Mouse (Mus musculus): ENCODE measurements around the gene Dgki. TPM values are rescaled to one million over a fixed set of nuclear protein-coding genes. Genes with fewer than 3 reads are reported as not detected.

Dgki gene
- polyA plus RNA-seq, 1 experiment from 2014 or later, result 0.60 TPM

DNA sequence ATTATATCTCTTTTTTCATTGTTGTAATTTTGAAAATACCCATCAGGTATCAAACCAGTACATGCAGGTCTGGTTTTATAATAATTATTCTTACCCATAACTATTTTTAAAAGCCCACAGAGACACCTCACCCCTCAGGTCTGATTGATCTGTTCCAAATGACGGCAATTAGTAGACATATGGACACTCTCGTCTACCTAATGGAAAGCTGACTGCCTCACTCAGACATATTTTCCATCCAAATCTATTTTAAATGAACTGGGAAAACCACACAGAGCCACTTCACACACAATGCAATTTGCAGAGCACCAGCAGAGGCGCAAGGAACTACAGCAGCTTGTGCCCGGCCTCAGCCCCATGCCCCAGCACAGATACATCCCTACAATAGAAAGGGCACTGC lies 104.2 kb downstream of the Dgki start:
- WGBS, result 77% methylated on average over 4 of the region's 4 CpGs

DNA sequence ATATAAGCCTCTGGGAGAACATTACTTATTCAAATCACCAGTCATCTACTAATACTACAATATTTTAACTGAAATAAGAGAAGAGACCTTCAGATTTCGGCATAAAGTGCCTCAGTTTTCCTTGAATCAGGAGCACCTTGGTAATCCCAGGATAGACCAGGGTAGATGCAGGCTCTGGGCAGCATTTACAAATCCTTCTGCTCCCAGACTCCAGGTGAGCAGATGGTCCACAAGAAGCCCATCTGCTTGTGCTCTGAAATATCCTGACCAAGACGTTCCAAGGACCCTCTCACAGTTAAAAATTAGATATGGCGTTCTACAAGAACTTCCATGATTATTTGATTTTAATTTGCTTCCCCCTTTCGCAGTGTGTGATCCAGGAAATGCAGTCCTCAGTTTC lies 118.0 kb downstream of the Dgki start:
- Histone ChIP-seq H3K4me2 (no peak overlapping the region), H3K4me1 (no peaks in the 10 kb centered on the region), H3K9me3 (no peaks in the 10 kb centered on the region), H3K36me3 (no peaks in the 10 kb centered on the region), H3K9ac (no peak overlapping the region), H3K27ac (no peak overlapping the region), H3K4me3 (no peak overlapping the region), H3K27me3 (no peaks in the 10 kb centered on the region)
- 89% methylated on average over 4 of the region's 4 CpGs for WGBS
- ATAC-seq (ENCODE audit: borderline replicate concordance, extremely low read depth, low FRiP score, low TSS enrichment), result no peak

More for the DNA sequence above, 104.2 kb downstream of the Dgki start:
- Histone ChIP-seq H3K27me3 (no peaks in the 10 kb centered on the region), H3K4me1 (no peaks in the 10 kb centered on the region), H3K4me2 (no peak overlapping the region), H3K27ac (no peak overlapping the region), H3K9me3 (no peaks in the 10 kb centered on the region), H3K4me3 (no peak overlapping the region), H3K9ac (no peak overlapping the region), H3K36me3 (no peaks in the 10 kb centered on the region)
- ATAC-seq (ENCODE audit: borderline replicate concordance, extremely low read depth, low FRiP score, low TSS enrichment), result no peak

DNA sequence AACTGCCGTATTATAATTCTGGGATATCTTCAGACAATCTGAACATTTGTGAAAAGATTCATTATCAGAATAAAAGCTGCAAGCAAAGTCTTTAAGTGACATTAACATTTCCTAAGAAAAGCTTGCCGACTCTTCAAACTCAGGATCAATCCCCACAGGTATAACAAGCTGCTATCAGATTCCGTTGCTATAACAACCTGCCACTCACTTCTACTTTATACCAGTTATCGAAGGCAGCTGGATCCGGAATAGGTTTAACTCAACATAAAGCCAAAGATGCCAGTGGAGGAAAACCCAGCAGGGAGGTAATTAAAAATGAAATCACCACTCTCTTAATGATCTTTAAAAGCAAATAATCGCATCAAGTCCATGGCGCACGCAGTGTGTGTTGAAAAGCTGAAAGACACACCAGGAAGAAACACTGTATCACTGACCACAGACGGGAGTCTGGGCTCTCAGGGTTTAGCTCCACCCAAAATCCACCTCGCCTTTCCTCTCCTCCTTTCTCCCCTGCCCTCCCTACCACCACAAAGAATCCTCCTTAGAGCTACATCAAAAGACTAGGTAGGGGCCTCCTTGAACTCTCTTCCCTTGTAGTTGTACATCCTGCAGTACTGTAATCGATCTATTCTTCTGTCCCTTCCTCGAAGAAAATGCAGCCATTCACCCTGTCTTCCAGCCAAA lies 128.7 kb downstream of the Dgki start:
- H3K9ac ChIP-seq, result no peak overlapping the region
- no peak overlapping the region for H3K27ac ChIP-seq
- H3K27me3 ChIP-seq, result no peaks in the 10 kb centered on the region
- no peak overlapping the region for H3K4me2 ChIP-seq
- H3K36me3 ChIP-seq, result no peaks in the 10 kb centered on the region
- H3K4me3 ChIP-seq, result no peak overlapping the region
- 70% methylated on average over 12 of the region's 12 CpGs for WGBS
- H3K9me3 ChIP-seq, result no peaks in the 10 kb centered on the region
- H3K4me1 ChIP-seq, result no peaks in the 10 kb centered on the region
- ATAC-seq (ENCODE audit: borderline replicate concordance, extremely low read depth, low FRiP score, low TSS enrichment), result no peak

DNA sequence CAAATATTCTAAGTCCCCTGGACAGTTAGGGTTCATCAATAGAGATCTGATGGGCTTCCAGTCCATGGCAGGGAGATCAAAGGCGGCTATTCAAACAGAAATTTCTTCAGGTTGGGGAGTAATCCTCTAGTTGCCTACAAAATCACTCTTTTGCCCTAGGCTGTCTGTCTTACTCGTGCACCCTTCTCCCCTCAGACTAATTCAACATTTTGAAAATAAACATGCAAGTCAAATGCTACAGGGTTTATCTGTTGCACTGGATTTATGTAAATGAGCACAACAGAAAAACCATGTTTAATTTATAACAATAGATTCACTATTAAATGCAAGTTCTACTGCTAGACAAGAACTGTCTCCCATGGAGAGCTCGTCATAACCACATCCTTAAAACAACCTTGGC lies 141.1 kb downstream of the Dgki start:
- Histone ChIP-seq H3K36me3 (no peaks in the 10 kb centered on the region), H3K27ac (no peak overlapping the region), H3K9me3 (no peaks in the 10 kb centered on the region), H3K4me3 (no peak overlapping the region), H3K4me2 (no peak overlapping the region), H3K9ac (no peak overlapping the region), H3K27me3 (no peaks in the 10 kb centered on the region), H3K4me1 (no peaks in the 10 kb centered on the region)
- ATAC-seq (ENCODE audit: borderline replicate concordance, extremely low read depth, low FRiP score, low TSS enrichment), result no peak
- 52% methylated on average over 3 of the region's 3 CpGs for WGBS

DNA sequence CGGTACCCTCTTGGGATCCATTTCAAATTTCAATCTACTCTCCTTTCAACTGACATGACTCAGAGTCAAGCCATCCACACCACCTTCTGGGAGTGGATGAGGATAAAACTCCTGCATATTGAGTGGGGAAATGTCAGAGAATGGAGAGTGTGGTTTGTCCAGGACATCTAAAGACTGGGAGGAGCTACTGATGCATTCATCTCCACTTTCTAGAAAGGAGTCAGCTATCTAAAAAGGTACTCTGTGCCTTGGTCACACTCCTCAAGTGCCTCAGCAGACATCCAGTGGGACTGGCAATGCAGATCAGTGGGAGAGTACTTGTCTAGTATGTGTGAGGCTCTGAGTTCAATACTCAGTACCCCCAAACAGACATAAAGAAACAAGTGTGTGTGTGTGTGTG lies 145.9 kb downstream of the Dgki start:
- no peaks in the 10 kb centered on the region for H3K4me1 ChIP-seq
- no peaks in the 10 kb centered on the region for H3K27me3 ChIP-seq
- no peaks in the 10 kb centered on the region for H3K9me3 ChIP-seq
- no peaks in the 10 kb centered on the region for H3K36me3 ChIP-seq
- no peak overlapping the region for H3K4me2 ChIP-seq
- no peak overlapping the region for H3K9ac ChIP-seq
- H3K4me3 ChIP-seq, result no peak overlapping the region
- WGBS, result 82% methylated on average over 1 of the region's 1 CpGs
- no peak overlapping the region for H3K27ac ChIP-seq
- no peak for ATAC-seq (ENCODE audit: borderline replicate concordance, extremely low read depth, low FRiP score, low TSS enrichment)

DNA sequence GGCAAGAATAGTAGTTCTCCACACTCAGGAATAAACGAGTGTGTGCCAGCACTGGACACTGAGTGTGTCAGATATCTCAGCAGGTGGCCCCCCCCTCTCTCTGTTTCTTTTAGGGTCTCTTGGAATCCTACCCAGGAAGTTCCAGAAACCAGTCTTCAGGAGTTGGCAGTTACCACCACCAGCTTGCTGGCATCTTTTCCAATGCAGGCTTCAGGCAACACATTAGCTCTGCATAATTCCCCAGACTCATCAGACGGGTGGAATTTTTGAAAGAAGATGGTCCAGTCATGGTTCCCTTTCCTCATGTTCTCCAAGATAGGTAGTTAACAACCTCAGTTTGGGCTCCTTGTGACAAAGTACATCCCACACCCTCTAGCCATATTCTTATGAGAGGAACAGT lies 149.5 kb downstream of the Dgki start:
- no peak for ATAC-seq (ENCODE audit: borderline replicate concordance, extremely low read depth, low FRiP score, low TSS enrichment)
- Histone ChIP-seq H3K36me3 (no peaks in the 10 kb centered on the region), H3K4me3 (no peak overlapping the region), H3K27me3 (no peaks in the 10 kb centered on the region), H3K9ac (no peak overlapping the region), H3K27ac (no peak overlapping the region), H3K4me2 (no peak overlapping the region), H3K4me1 (no peaks in the 10 kb centered on the region), H3K9me3 (no peaks in the 10 kb centered on the region)
- WGBS, result 70% methylated on average over 2 of the region's 2 CpGs

DNA sequence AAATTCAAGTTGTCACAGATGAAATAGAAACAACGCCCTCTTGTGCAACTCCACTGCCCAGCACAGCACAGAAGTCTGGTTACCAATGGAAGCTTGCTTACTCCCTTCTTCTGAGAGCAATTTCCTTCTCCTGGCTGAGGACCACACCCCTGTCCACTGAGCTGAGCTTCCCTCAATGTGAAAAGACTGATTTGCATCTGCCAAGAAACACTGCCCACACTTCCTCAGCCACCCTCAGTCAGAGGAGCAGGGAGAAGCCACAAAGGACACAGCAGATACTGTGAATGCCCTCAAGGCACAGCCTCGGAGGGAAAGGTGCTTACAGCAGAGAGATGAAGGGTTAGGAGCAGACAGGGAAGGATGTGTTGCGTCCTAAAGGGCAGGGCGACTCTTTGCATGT lies 149.9 kb downstream of the Dgki start:
- no peaks in the 10 kb centered on the region for H3K36me3 ChIP-seq
- no peak overlapping the region for H3K4me2 ChIP-seq
- WGBS, result 60% methylated on average over 4 of the region's 4 CpGs
- no peaks in the 10 kb centered on the region for H3K4me1 ChIP-seq
- H3K27ac ChIP-seq, result no peak overlapping the region
- no peak overlapping the region for H3K9ac ChIP-seq
- ATAC-seq (ENCODE audit: borderline replicate concordance, extremely low read depth, low FRiP score, low TSS enrichment), result no peak
- H3K4me3 ChIP-seq, result no peak overlapping the region
- H3K27me3 ChIP-seq, result no peaks in the 10 kb centered on the region
- no peaks in the 10 kb centered on the region for H3K9me3 ChIP-seq

DNA sequence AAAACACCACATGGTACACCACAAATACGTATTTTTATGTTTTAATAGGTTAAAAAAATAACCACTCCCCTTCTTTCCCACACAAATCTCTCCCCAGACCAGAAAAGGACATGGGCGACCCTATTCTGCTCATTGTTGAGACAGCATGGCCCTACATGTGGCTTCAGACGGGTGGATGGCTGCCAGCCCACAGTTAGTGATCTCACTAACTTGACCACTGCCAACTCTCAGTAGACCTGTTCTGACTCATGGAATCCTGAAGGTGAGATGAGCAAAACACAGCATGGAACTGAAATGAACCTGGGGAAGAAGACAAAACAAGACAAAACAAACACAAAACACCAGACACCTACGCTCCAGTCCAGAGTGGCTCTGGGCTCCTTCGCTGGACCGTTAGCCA lies 150.8 kb downstream of the Dgki start:
- Histone ChIP-seq H3K9me3 (no peaks in the 10 kb centered on the region), H3K4me3 (no peak overlapping the region), H3K4me1 (no peaks in the 10 kb centered on the region), H3K36me3 (no peaks in the 10 kb centered on the region), H3K4me2 (no peak overlapping the region), H3K27ac (no peak overlapping the region), H3K9ac (no peak overlapping the region), H3K27me3 (no peaks in the 10 kb centered on the region)
- ATAC-seq (ENCODE audit: borderline replicate concordance, extremely low read depth, low FRiP score, low TSS enrichment), result no peak
- 88% methylated on average over 6 of the region's 6 CpGs for WGBS

DNA sequence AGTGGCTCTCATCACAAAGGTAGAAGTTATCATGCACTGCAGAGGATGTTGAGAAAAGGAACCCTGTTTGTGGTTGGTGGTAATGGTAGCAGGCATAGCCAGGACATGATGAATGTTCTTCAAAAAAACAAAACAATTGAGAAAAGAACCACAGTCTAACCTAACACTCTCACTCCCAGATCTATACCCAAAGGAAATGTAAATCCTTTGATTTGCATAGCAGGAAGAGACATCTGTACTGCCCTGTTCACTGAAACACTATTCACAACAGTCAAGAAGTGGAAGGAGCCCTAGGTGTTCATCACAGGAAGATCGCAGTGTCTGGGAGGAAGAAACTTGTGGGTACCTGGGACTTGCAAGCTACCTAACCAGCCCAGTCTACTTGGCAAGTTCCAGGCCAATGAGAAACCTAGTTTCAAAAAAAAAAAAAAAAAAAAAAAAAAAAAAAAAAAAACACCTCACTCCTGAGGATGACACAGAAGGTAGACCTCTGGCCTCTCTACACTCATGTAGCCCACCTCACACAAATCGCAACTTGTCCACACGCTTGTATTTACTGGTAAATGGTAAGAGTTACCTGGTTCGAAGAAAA lies 152.5 kb downstream of the Dgki start:
- no peaks in the 10 kb centered on the region for H3K36me3 ChIP-seq
- H3K4me1 ChIP-seq, result peaks cover 12% of the 10 kb centered on the region
- no peak overlapping the region for H3K4me2 ChIP-seq
- no peak overlapping the region for H3K9ac ChIP-seq
- H3K27me3 ChIP-seq, result no peaks in the 10 kb centered on the region
- 92% methylated on average over 4 of the region's 4 CpGs for WGBS
- H3K9me3 ChIP-seq, result no peaks in the 10 kb centered on the region
- no peak for ATAC-seq (ENCODE audit: borderline replicate concordance, extremely low read depth, low FRiP score, low TSS enrichment)
- no peak overlapping the region for H3K4me3 ChIP-seq
- no peak overlapping the region for H3K27ac ChIP-seq

DNA sequence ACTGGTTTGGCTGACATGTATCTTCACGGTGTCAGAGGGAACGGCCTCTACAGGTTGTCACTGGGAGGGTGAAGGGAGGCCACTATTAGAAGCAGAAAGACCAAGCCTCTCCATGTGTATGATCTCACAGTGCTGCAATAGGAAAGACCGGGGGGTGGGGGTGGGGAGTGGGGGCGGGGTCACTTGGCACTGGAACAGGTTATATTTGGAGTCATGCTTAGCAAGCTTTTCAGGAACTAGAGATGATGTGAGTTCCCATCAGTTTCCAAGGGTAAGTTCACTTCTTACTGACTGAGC lies 156.2 kb downstream of the Dgki start:
- no peak overlapping the region for H3K9ac ChIP-seq
- H3K4me1 ChIP-seq, result peaks cover 12% of the 10 kb centered on the region
- ATAC-seq (ENCODE audit: borderline replicate concordance, extremely low read depth, low FRiP score, low TSS enrichment), result peak; percentile 46; the same call in 1 of the 2 replicates
- 0 out of 2 replicates have a peak overlapping the region, but pooled peaks have one; percentile 19 for H3K27ac ChIP-seq
- no peaks in the 10 kb centered on the region for H3K36me3 ChIP-seq
- H3K27me3 ChIP-seq, result no peaks in the 10 kb centered on the region
- H3K4me3 ChIP-seq, result no peak overlapping the region
- 16% methylated on average over 4 of the region's 4 CpGs for WGBS
- no peaks in the 10 kb centered on the region for H3K9me3 ChIP-seq
- H3K4me2 ChIP-seq, result no peak overlapping the region

DNA sequence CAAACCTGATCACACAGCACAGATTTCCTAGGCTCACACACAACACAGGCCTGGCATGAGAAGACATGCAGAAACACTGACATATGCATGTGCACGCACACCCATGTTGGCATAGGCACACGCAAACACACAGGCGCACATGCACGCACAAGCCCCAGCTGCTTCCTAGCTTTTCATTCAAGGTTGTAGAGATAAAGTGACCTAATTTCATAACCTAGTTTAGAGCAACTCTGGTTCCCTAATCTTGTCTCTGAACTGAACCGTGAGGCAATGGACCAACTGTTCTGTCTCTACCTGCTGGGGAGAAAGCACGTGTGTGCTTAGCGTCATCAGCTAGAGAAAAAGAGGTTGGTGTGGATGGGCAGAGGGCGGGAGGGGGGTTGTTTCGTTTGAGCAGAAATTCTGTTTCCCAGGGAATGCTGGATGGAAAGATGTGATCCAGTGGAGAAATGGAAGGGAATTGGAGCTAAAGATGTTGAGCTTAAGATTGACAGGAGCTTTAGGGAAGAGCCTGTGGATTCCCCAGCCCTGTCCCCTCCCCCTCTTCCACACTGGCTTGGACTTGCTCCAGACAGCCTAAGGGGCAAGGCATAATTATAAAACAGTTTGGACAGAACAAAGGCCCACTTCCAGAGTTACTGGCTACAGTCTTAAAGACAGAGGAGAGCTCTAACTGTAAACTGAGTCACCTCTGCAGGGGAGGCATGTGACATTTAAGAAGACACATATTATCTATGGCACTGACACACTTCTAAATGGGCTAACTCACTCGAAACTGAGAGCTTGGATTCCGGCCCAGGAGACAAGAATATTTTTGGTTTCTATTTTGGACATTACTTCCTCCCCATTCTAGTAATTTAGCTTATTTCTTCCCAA lies 156.8 kb downstream of the Dgki start:
- Histone ChIP-seq H3K4me1 (peaks cover 12% of the 10 kb centered on the region), H3K9me3 (no peaks in the 10 kb centered on the region), H3K4me2 (no peak overlapping the region), H3K36me3 (no peaks in the 10 kb centered on the region), H3K27me3 (no peaks in the 10 kb centered on the region), H3K9ac (no peak overlapping the region), H3K4me3 (no peak overlapping the region), H3K27ac (0 out of 2 replicates have a peak overlapping the region, but pooled peaks have one; percentile 19)
- ATAC-seq (ENCODE audit: borderline replicate concordance, extremely low read depth, low FRiP score, low TSS enrichment), result peak; percentile 39; the same call in 1 of the 2 replicates
- 69% methylated on average over 11 of the region's 11 CpGs for WGBS

DNA sequence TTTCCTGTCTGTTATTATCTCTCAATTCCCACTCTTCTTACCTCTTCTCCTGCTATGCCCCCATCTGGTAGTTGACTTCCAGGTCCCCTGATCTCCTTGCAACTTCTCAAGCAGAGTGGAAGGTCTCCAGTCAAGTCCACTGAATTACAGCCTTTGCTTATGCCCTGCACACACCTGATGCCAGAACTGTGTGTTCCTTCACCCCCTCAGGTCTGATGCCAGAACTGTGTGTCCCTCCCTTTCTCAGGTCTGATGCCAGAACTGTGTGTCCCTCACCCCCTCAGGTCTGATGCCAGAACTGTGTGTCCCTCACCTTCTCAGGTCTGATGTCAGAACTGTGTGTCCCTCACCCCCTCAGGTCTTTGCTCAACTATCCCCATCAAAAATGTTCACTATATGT lies 161.2 kb downstream of the Dgki start:
- peaks cover 10% of the 10 kb centered on the region for H3K4me1 ChIP-seq
- no peak overlapping the region for H3K4me3 ChIP-seq

More for the DNA sequence above, 161.2 kb downstream of the Dgki start:
- H3K9me3 ChIP-seq, result no peaks in the 10 kb centered on the region
- no peak overlapping the region for H3K4me2 ChIP-seq
- H3K27ac ChIP-seq, result no peak overlapping the region
- ATAC-seq (ENCODE audit: borderline replicate concordance, extremely low read depth, low FRiP score, low TSS enrichment), result no peak
- H3K36me3 ChIP-seq, result no peaks in the 10 kb centered on the region
- H3K9ac ChIP-seq, result no peak overlapping the region
- no peaks in the 10 kb centered on the region for H3K27me3 ChIP-seq

Measured in lung, embryonic 15.5 days (tissue).